Mouse (Mus musculus): ENCODE measurements around the gene Dnajc28. TPM values are rescaled to one million over a fixed set of nuclear protein-coding genes. Genes with fewer than 3 reads are reported as not detected.

Dnajc28 gene
- polyA plus RNA-seq, 1 experiment, result 0.39 TPM

DNA sequence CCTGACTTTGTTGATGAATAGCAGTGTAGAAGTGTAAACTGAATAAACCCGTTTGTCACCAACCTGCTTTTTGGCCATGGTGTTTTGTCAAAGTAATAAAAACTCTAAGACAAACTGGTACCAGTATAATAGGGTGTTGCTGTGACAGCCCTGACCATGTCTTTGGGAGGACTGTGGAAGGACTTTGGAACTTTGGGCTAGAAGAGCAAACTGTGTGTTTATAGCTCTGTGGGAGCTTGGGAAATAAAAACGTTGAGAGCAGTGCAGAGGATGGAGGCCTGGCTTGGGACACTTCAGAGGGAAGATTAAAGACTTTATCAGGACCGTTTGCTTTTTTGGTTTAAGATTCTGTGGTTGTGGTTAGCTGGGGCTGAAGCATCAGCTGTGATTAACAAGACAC is 47.7 kb downstream of the Dnajc28 start:
- no peak for TF ChIP-seq POLR2A (IDR thresholded peaks at IDR 0.05; ENCODE audit: low read depth, low read length)
- no peak for TF ChIP-seq CTCF (IDR thresholded peaks at IDR 0.05; ENCODE audit: extremely low read depth, insufficient read depth, insufficient read length, insufficient replicate concordance)
- WGBS, result 35% methylated on average over 3 of the region's 3 CpGs
- H3K27me3 ChIP-seq (ENCODE audit: control insufficient read depth, insufficient read depth, low read length), result no peaks in the 10 kb centered on the region
- no peak for DNase-seq (ENCODE audit: low read depth in 1 of 2, low spot score in 2 of 2)
- no peak overlapping the region for H3K27ac ChIP-seq (ENCODE audit: insufficient read depth, low read length)
- no peak overlapping the region for H3K4me3 ChIP-seq (ENCODE audit: extremely low read depth, insufficient read depth, insufficient read length)
- peaks cover 13% of the 10 kb centered on the region; the same call in 1 of the 2 replicates for H3K36me3 ChIP-seq (ENCODE audit: control insufficient read depth, insufficient read depth, low read length)
- H3K4me1 ChIP-seq (ENCODE audit: control insufficient read depth, insufficient read depth, insufficient read length), result no peaks in the 10 kb centered on the region

DNA sequence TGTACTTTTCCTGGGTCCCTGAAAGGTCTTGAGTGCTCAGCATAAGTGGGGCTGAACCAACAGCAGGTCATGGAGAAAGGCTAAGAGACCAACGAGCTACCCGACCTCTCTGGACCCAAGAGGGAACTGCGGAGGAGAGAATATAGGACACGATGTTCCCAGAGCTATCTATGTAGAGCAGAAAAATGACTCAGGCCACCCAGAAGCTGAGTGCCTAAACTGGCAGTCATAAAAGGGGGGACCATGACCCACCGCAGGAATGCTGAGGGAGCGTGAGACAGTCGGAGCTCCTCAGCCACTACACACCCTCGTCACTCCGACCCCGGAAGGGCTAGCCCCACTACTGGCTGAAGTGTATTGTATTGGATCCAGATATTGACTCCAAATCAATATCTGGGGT is 49.9 kb downstream of the Dnajc28 start:
- no peak overlapping the region for H3K27ac ChIP-seq (ENCODE audit: insufficient read depth, low read length)
- WGBS, result 92% methylated on average over 10 of the region's 10 CpGs
- H3K27me3 ChIP-seq (ENCODE audit: control insufficient read depth, insufficient read depth, low read length), result no peaks in the 10 kb centered on the region
- H3K36me3 ChIP-seq (ENCODE audit: control insufficient read depth, insufficient read depth, low read length), result peaks cover 10% of the 10 kb centered on the region
- H3K4me1 ChIP-seq (ENCODE audit: control insufficient read depth, insufficient read depth, insufficient read length), result no peaks in the 10 kb centered on the region
- H3K4me3 ChIP-seq (ENCODE audit: extremely low read depth, insufficient read depth, insufficient read length), result no peak overlapping the region
- no peak for DNase-seq (ENCODE audit: low read depth in 1 of 2, low spot score in 2 of 2)
- TF ChIP-seq POLR2A (IDR thresholded peaks at IDR 0.05; ENCODE audit: low read depth, low read length) (no peak), CTCF (IDR thresholded peaks at IDR 0.05; ENCODE audit: extremely low read depth, insufficient read depth, insufficient read length, insufficient replicate concordance) (no peak)

DNA sequence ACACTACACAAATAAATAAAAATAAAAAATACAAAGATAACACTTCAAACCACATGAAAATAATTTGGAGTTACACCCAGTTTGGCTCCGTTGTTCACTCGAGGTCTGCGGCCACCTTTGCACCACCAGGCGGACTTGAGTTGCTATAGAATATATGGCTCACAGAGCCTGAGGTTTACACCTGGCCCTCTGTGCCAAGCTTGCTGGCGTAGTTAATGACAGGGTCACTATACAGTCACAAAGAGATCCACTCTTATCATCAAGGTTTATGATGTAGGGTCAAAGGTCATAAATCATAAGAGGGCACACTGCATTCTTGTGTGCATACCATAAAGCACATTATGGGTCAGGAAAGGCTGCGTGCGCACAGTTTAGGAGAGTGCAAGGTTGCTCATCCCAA is 52.8 kb downstream of the Dnajc28 start:
- H3K27ac ChIP-seq (ENCODE audit: insufficient read depth, low read length), result no peak overlapping the region
- H3K36me3 ChIP-seq (ENCODE audit: control insufficient read depth, insufficient read depth, low read length), result peaks cover 27% of the 10 kb centered on the region
- 91% methylated on average over 7 of the region's 7 CpGs for WGBS
- TF ChIP-seq POLR2A (IDR thresholded peaks at IDR 0.05; ENCODE audit: low read depth, low read length), result no peak
- no peaks in the 10 kb centered on the region for H3K27me3 ChIP-seq (ENCODE audit: control insufficient read depth, insufficient read depth, low read length)
- no peaks in the 10 kb centered on the region for H3K4me1 ChIP-seq (ENCODE audit: control insufficient read depth, insufficient read depth, insufficient read length)
- DNase-seq (ENCODE audit: low read depth in 1 of 2, low spot score in 2 of 2), result no peak
- no peak overlapping the region for H3K4me3 ChIP-seq (ENCODE audit: extremely low read depth, insufficient read depth, insufficient read length)

DNA sequence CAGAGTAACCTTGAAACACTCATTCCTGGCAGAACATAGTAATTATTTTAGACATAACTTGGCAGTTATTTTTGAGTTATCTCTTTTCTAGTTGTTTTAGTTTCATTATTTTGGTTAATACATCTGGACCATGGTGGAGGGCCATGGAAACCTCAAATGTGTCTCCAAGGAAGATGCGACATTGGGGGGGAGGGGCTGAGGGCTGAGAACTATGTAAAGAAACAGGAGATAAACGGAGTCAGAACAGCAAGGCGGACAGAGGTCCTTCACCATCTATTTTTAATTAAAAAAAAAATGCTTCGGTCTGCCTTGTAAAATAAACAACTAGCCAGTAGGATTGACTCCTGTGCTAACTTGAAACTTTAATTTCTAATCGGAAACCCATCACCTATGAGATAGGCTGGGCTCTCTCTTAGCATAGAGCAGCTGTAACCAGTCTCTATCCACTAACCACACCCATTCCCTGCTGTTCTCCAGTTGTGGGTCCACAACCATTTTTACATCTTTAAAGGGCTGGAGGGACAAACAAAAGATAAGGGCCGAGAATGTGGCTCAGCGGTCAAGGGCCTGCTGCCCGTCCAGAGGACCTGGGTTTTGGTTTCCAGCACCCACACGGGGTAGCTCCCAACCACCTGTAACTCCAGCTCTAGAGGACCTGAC is 53.4 kb downstream of the Dnajc28 start:
- no peak overlapping the region for H3K27ac ChIP-seq (ENCODE audit: insufficient read depth, low read length)

DNA sequence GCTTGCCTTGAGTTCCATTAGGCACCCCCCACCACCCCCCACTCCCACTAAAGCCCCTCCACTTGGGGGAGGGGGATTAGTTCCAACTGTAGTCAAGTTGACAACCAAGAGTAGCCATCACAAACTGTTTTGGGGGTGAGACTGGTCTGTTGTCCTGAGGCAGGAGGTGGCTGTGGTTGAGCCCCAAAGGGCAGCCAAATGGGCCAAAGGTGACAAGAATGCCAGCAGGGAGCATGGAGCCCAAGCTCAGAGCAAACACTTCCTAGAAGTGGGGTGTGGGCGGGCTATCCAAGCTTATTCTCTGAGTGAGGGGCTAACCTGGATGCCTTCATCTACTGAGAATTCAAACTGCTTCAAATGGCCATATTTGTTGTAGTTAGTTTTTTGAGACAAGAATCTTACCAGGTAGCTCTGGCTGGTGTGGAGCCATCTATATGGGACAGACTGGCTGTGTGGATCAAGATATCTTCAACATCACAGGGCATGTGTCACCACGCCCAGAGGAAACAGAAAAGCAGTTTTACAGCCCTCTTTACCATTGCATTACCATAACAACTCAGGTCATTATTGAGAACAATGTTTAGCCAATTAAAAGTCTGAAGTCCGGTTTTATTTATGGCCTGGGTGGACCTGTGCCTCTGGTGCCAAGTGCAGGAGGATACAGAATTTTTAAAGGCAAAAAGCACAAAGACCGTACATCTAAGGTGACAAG is 54.1 kb downstream of the Dnajc28 start:
- no peak for DNase-seq (ENCODE audit: low read depth in 1 of 2, low spot score in 2 of 2)

More for the DNA sequence above, 53.4 kb downstream of the Dnajc28 start:
- no peak overlapping the region for H3K4me3 ChIP-seq (ENCODE audit: extremely low read depth, insufficient read depth, insufficient read length)
- H3K27me3 ChIP-seq (ENCODE audit: control insufficient read depth, insufficient read depth, low read length), result no peaks in the 10 kb centered on the region
- WGBS, result 86% methylated on average over 9 of the region's 9 CpGs
- H3K36me3 ChIP-seq (ENCODE audit: control insufficient read depth, insufficient read depth, low read length), result peaks cover 31% of the 10 kb centered on the region
- TF ChIP-seq POLR2A (IDR thresholded peaks at IDR 0.05; ENCODE audit: low read depth, low read length), result no peak
- H3K4me1 ChIP-seq (ENCODE audit: control insufficient read depth, insufficient read depth, insufficient read length), result no peaks in the 10 kb centered on the region
- no peak for DNase-seq (ENCODE audit: low read depth in 1 of 2, low spot score in 2 of 2)

More for the DNA sequence above, 54.1 kb downstream of the Dnajc28 start:
- Histone ChIP-seq H3K4me3 (ENCODE audit: extremely low read depth, insufficient read depth, insufficient read length) (no peak overlapping the region), H3K4me1 (ENCODE audit: control insufficient read depth, insufficient read depth, insufficient read length) (no peaks in the 10 kb centered on the region), H3K27ac (ENCODE audit: insufficient read depth, low read length) (no peak overlapping the region), H3K27me3 (ENCODE audit: control insufficient read depth, insufficient read depth, low read length) (no peaks in the 10 kb centered on the region), H3K36me3 (ENCODE audit: control insufficient read depth, insufficient read depth, low read length) (peaks cover 35% of the 10 kb centered on the region)
- TF ChIP-seq CTCF (IDR thresholded peaks at IDR 0.05; ENCODE audit: extremely low read depth, insufficient read depth, insufficient read length, insufficient replicate concordance) (no peak), POLR2A (IDR thresholded peaks at IDR 0.05; ENCODE audit: low read depth, low read length) (no peak)
- 87% methylated on average over 4 of the region's 4 CpGs for WGBS

Other genes starting within 250 kb of the Dnajc28 start
- gene Ifnar2, start 246.2 kb downstream of the Dnajc28 start, polyA plus RNA-seq (2012; rRNA removed), result 59.6 and 73.8 TPM in 2 replicates
- gene Gm21970, start 227.3 kb downstream of the Dnajc28 start, polyA plus RNA-seq (2012; rRNA removed), result not detected in 2 replicates
- 40.0 and 43.8 TPM in 2 replicates for gene Il10rb, start 212.9 kb downstream of the Dnajc28 start, polyA plus RNA-seq (2012; rRNA removed)
- gene Ifnar1, start 133.8 kb downstream of the Dnajc28 start, polyA plus RNA-seq (2012; rRNA removed), result 22.3 and 25.4 TPM in 2 replicates
- 18.7 and 36.7 TPM in 2 replicates for gene Ifngr2, start 72.0 kb downstream of the Dnajc28 start, polyA plus RNA-seq (2012; rRNA removed)
- 19.6 and 21.2 TPM in 2 replicates for gene Tmem50b, start 21.2 kb downstream of the Dnajc28 start, polyA plus RNA-seq (2012; rRNA removed)
- gene Gart, start 27.9 kb upstream of the Dnajc28 start, polyA plus RNA-seq (2012; rRNA removed), result 24.8 and 26.4 TPM in 2 replicates
- 107 and 127 TPM in 2 replicates for gene Son, start 28.5 kb upstream of the Dnajc28 start, polyA plus RNA-seq (2012; rRNA removed)
- 13.1 and 22.0 TPM in 2 replicates for gene Donson, start 69.7 kb upstream of the Dnajc28 start, polyA plus RNA-seq (2012; rRNA removed)
- gene Cryzl1, start 109.9 kb upstream of the Dnajc28 start, polyA plus RNA-seq (2012; rRNA removed), result 11.6 and 11.9 TPM in 2 replicates
- gene Itsn1, start 110.3 kb upstream of the Dnajc28 start, polyA plus RNA-seq (2012; rRNA removed), result 21.7 and 36.0 TPM in 2 replicates

Data from spleen, adult 2 months (tissue).